Mouse (Mus musculus): ENCODE data around the gene Chtop. TPM values are rescaled to one million over a fixed set of nuclear protein-coding genes. Genes with fewer than 3 reads are reported as not detected.
A peak's percentile ranks its signal among the peaks of the same experiment; 100 is the strongest.

Chtop gene
- total RNA-seq, 2 experiments from 2014 or later, result 137 to 138 TPM

- no peak for DNase-seq (ENCODE audit: low spot score in 2 of 2)
Observed at GRCm38 (mm10) chr3:90512948-90513642, 3.8 kb upstream of the Chtop start.

- DNase-seq (ENCODE audit: low spot score in 2 of 2), result no peak
Observed at GRCm38 (mm10) chr3:90512276-90512675, 3.0 kb upstream of the Chtop start.

GRCm38 (mm10) chr3:90509747-90510123, 437 bp upstream of the Chtop start:
- no peak for DNase-seq (ENCODE audit: low spot score in 2 of 2)

GRCm38 (mm10) chr3:90508287-90508949, 880 bp downstream of the Chtop start:
- DNase-seq (ENCODE audit: low spot score in 2 of 2), result no peak

GRCm38 (mm10) chr3:90506362-90506761, 2.9 kb downstream of the Chtop start:
- no peak for DNase-seq (ENCODE audit: low spot score in 2 of 2)

- DNase-seq (ENCODE audit: low spot score in 2 of 2), result no peak
Observed at GRCm38 (mm10) chr3:90505216-90505615, 4.1 kb downstream of the Chtop start.

GRCm38 (mm10) chr3:90503444-90503843, 5.9 kb downstream of the Chtop start:
- no peak for DNase-seq (ENCODE audit: low spot score in 2 of 2)

GRCm38 (mm10) chr3:90497597-90497996, 11.7 kb downstream of the Chtop start:
- DNase-seq (ENCODE audit: low spot score in 2 of 2), result no peak

GRCm38 (mm10) chr3:90495850-90496525, 13.3 kb downstream of the Chtop start:
- DNase-seq (ENCODE audit: low spot score in 2 of 2), result no peak

- DNase-seq (ENCODE audit: low spot score in 2 of 2), result no peak
Observed at GRCm38 (mm10) chr3:90493831-90494540, 15.3 kb downstream of the Chtop start.

- DNase-seq (ENCODE audit: low spot score in 2 of 2), result no peak
Observed at GRCm38 (mm10) chr3:90491350-90491749, 17.9 kb downstream of the Chtop start.

GRCm38 (mm10) chr3:90490696-90491256, 18.5 kb downstream of the Chtop start, which contains the start of gene Snapin:
TSS of gene Snapin (minus strand) at chr3:90491033.
- DNase-seq (ENCODE audit: low spot score in 2 of 2), result peak; percentile 85 to 95

GRCm38 (mm10) chr3:90488576-90488975, 20.7 kb downstream of the Chtop start:
- DNase-seq (ENCODE audit: low spot score in 2 of 2), result no peak

- DNase-seq (ENCODE audit: low spot score in 2 of 2), result no peak
Observed at GRCm38 (mm10) chr3:90486998-90487397, 22.3 kb downstream of the Chtop start.

- peak; percentile 80 to 87 for DNase-seq (ENCODE audit: low spot score in 2 of 2)
Observed at GRCm38 (mm10) chr3:90475831-90476611, 33.3 kb downstream of the Chtop start, which contains the start of gene Ilf2. TSS of gene Ilf2 (plus strand) at chr3:90476126.

GRCm38 (mm10) chr3:90475151-90475830, 34.0 kb downstream of the Chtop start:
- DNase-seq (ENCODE audit: low spot score in 2 of 2), result no peak

GRCm38 (mm10) chr3:90472213-90472612, 37.1 kb downstream of the Chtop start:
- DNase-seq (ENCODE audit: low spot score in 2 of 2), result no peak

GRCm38 (mm10) chr3:90467618-90468300, 41.5 kb downstream of the Chtop start:
- no peak for DNase-seq (ENCODE audit: low spot score in 2 of 2)

GRCm38 (mm10) chr3:90466311-90466766, 43.0 kb downstream of the Chtop start:
- DNase-seq (ENCODE audit: low spot score in 2 of 2), result peak in 1 of 2 experiments; percentile 38

Data from adrenal gland, postnatal 4 days (tissue).